Mouse (Mus musculus) forebrain, embryonic 13.5 days (tissue): ENCODE measurements at regions not wholly inside any gene's neighbourhood (a gene's known extent, or its start where the extent isn't known, plus 50 kb on each side); places are given as distances from the start of the nearest gene placed in this dataset.

Experiments
- ATAC-seq: fragments of 200-750 bp; cut with Nextera tagmentation; 2 replicates; pipeline ENCODE4 v1.8.0; 2017
- H3K27ac ChIP-seq: fragments of 300-500 bp; sonication (generic); 2 replicates; pipeline ENCODE4 v1.5.1; 2015; ENCODE audit warnings: inconsistent platforms, mild to moderate bottlenecking, moderate library complexity
- H3K27me3 ChIP-seq: fragments of 300-500 bp; sonication (generic); 2 replicates; pipeline ENCODE4 v1.6.1; 2015; ENCODE audit warnings: mild to moderate bottlenecking, inconsistent platforms
- H3K36me3 ChIP-seq: fragments of 300-500 bp; sonication (generic); 2 replicates; pipeline ENCODE4 v1.6.1; 2015; ENCODE audit warnings: mild to moderate bottlenecking, inconsistent platforms; ENCODE audit not compliant: poor library complexity, severe bottlenecking
- H3K4me1 ChIP-seq: fragments of 300-500 bp; sonication (generic); 2 replicates; pipeline ENCODE4 v1.6.1; 2015; ENCODE audit warnings: inconsistent platforms
- H3K4me2 ChIP-seq: fragments of 300-500 bp; sonication (generic); 2 replicates; pipeline ENCODE4 v1.6.1; 2015; ENCODE audit warnings: inconsistent platforms, mild to moderate bottlenecking, moderate library complexity
- H3K4me3 ChIP-seq: fragments of 300-500 bp; sonication (generic); 2 replicates; pipeline ENCODE4 v1.5.1; 2015; ENCODE audit warnings: mild to moderate bottlenecking, inconsistent platforms
- H3K9ac ChIP-seq: fragments of 300-500 bp; sonication (generic); 2 replicates; pipeline ENCODE4 v1.6.1; 2015; ENCODE audit warnings: mild to moderate bottlenecking, inconsistent platforms
- H3K9me3 ChIP-seq: fragments of 300-500 bp; sonication (generic); replicated peaks from 2 replicates; pipeline ENCODE4 v1.6.1; 2016; ENCODE audit warnings: inconsistent platforms
- WGBS: fragments of 180-500 bp; shearing (Covaris S2); methylation state at CpG from one replicate; pipeline ENCODE4 v1.1.7; 2015; 5-methylcytosine and 5-hydroxymethylcytosine counted together

DNA sequence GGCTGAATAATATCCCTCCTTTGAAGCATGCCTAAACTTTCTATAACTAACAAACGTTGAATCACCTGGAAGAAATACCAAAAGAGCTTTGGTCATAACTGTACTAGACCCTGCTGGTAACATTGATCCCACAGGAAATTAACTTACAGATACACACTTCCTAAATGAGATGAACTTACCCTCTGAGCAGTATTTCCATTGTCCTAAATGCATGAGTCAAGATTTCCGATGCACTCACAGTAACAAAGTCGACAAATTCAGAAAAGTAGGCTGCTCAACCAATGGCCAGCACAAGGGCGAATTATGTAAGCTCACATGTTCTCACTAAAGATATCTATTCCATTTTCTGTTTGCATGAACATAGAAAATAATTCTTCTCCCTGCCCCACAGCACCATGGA is 57.4 kb upstream of the Parp8 start:
- Histone ChIP-seq H3K9ac (no peak overlapping the region), H3K4me1 (no peaks in the 10 kb centered on the region), H3K27ac (no peak overlapping the region), H3K4me2 (no peak overlapping the region), H3K36me3 (no peaks in the 10 kb centered on the region), H3K27me3 (no peaks in the 10 kb centered on the region), H3K4me3 (no peak overlapping the region), H3K9me3 (no peaks in the 10 kb centered on the region)
- WGBS: 91% methylated on average over 4 of the region's 4 CpGs
- ATAC-seq: no peak

DNA sequence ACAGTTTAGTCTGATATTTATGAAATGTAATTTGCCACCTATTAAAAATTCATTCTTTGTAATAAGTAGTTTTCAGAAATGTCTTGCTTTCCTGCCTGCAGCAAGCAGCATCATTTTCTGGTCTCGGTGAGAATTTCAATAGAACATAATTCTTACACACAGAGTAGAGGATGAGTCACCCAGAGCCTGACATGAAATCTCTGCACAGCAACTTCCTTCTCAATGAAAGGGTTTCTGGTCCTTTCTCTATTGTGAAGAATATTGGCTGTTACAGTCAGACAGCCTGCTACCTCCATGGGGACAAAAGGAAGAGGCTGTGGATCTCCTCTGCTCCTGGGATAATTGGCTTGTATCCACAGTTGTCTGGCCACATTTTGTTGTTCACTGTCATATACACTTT is 54.0 kb upstream of the Parp8 start:
- Histone ChIP-seq H3K9ac (no peak overlapping the region), H3K27ac (no peak overlapping the region), H3K4me3 (no peak overlapping the region), H3K4me1 (no peaks in the 10 kb centered on the region), H3K9me3 (no peaks in the 10 kb centered on the region), H3K36me3 (no peaks in the 10 kb centered on the region), H3K27me3 (no peaks in the 10 kb centered on the region), H3K4me2 (no peak overlapping the region)
- 93% methylated on average over 1 of the region's 1 CpGs for WGBS
- no peak for ATAC-seq
